In genomic region chr16:29759416-29759815, GRCm38 (mm10) we compare ENCODE assay signal across 22 mouse cellular contexts.
"Had no signal": no experiment of that assay in that cellular context is flagged by ENCODE, and none has a peak within 500 bp of the region (broad histone marks: within the 10 kb centered on the region; RNA-seq: fewer than 3 reads in every experiment).

No protein-coding gene starts in this region.

- H3K9ac ChIP-seq: forebrain, postnatal 0 days; hindbrain, embryonic 14.5 days; intestine, embryonic 15.5 days; limb, embryonic 13.5 days; limb, embryonic 15.5 days; liver, embryonic 12.5 days; liver, embryonic 14.5 days had no signal

- H3K27me3 ChIP-seq: intestine, embryonic 15.5 days; limb, embryonic 15.5 days had no signal

- H3K4me3 ChIP-seq: intestine, embryonic 15.5 days; layer of hippocampus, adult 2 months; left cerebral cortex, adult 2 months; limb, embryonic 13.5 days; limb, embryonic 15.5 days; liver, embryonic 12.5 days had no signal

- DNase-seq: forebrain, postnatal 0 days; gastrocnemius, postnatal 14 days; gastrocnemius, postnatal 36 days; heart, postnatal 36 days; kidney, adult 18-20 months; kidney, adult 8-10 months; kidney, postnatal 10 days; kidney, postnatal 25 days; kidney, postnatal 4 days; lung, adult 18-20 months had no signal

- ATAC-seq: forebrain, postnatal 0 days; hindbrain, embryonic 16.5 days; inflammation-experienced regulatory T-cells, adult 6 months; intestine, embryonic 15.5 days; intestine, postnatal 0 days; liver, embryonic 12.5 days had no signal

- H3K36me3 ChIP-seq: intestine, embryonic 15.5 days; limb, embryonic 13.5 days; limb, embryonic 15.5 days; liver, embryonic 12.5 days had no signal

- H3K9me3 ChIP-seq: intestine, embryonic 15.5 days; limb, embryonic 15.5 days had no signal

- H3K4me2 ChIP-seq: heart, embryonic 11.5 days; hindbrain, embryonic 14.5 days; intestine, embryonic 15.5 days; limb, embryonic 13.5 days; limb, embryonic 15.5 days; liver, embryonic 12.5 days had no signal

- H3K27ac ChIP-seq: hindbrain, embryonic 14.5 days; intestine, embryonic 15.5 days; layer of hippocampus, adult 2 months; left cerebral cortex, adult 2 months; limb, embryonic 13.5 days; limb, embryonic 15.5 days; liver, embryonic 12.5 days; liver, embryonic 14.5 days had no signal
